Mouse (Mus musculus) urinary bladder, adult 2 months (tissue): Measurements from ENCODE around the gene Olfr819. TPM values are rescaled to one million over a fixed set of nuclear protein-coding genes. Genes with fewer than 3 reads are reported as not detected.
"Not testable (repeated sequence)": the region's sequence is repeated elsewhere in the genome, so short reads cannot be mapped to it uniquely, and the experiment has no call there.

Experiments
- DNase-seq: peaks from one replicate; pipeline ENCODE4 v3.0.0; 2022; ENCODE audit warnings: low spot score
- polyA plus RNA-seq: library from polyadenylated mRNA; depleted of rRNA; stranded (reverse); fragments of >200 nt; gene quantifications from 2 replicates; pipeline ENCODE4 v1.2.3, GENCODE M21; 2012; rRNA removed

The Olfr819 gene
- not detected in 2 replicates for polyA plus RNA-seq

DNA sequence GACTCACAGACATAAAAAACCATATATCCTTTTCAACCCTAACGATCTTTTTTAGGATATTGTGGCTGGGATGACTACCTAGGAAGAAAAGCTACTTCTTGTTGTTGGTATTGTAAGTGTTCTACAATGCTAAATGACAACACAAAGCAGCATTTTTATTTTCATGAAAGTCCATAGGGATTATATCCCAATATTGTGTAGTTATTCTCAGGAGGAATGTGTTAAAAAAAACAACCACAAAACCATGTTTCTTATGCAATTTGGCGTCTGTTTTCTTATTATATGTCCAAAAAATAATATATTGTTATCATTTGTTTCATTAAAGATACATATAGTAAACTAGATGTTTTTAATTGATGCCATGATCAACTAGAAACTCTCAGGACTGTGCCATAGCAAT is at the start of gene Olfr819:
Gene Olfr819 (minus strand): TSS at position 101 of the 400 bp plus-strand sequence.
- not testable (repeated sequence) for DNase-seq

DNA sequence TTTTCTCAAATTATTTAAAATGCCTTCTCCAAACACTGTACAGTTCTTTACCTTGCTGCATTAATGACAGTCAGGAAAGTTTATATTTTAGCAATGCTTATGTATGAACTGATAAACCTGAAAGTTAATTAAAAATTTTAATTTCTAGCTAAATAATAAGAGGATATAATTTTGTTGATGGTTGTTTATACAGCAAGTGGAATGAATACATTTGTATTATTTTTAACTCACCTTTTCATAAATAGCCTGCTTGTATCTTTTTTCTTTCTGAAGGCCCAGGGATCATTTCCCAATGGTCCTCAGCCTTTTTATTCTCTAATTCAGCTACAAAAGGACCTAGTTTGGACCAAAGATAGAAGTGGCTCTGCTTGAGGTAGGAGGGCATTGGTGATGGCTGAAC is 45.3 kb upstream of the Olfr819 start, which contains the start of gene Olfr820:
Gene Olfr820 (plus strand): TSS at position 301 of the 400 bp plus-strand sequence.
- DNase-seq, result no peak

DNA sequence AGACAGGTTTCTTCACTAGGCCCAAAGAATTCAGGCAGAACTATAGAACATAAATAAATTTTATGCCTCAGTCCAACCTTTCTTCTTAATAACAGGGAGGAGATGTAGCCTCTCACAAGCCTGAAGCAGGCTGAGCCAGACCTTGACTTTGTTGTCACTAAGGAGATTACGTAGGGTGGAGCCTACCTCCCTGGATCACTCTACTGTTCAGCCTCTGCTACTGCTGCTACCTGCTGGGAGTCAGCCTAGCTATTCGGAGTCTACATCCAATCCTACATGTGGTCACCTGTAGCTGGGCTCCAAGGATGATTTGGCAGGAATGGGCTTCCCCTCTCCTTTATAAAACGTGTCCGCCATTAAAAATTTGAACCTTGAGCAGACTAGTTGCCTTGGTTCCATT is 38.3 kb upstream of the Olfr819 start:
- not testable (repeated sequence) for DNase-seq

DNA sequence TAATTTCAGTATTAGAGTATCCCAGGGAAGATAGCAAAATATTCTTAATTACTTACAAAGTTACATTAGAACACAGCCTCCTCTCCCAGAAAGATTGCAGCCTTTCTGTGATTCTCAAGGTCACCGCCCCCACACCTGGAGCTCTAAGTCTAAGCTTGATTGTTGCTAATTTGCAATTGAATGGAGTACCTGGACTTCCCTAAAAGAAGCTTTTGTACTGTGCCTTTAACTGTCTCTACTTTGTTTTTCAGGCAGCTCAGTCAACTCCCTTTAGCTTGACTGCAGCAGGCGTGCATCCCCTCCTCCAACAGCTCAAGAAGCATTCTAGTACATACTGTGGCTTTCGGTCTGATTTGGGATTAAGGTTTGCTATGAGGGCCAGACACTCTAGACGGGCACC is 37.0 kb upstream of the Olfr819 start:
- not testable (repeated sequence) for DNase-seq

DNA sequence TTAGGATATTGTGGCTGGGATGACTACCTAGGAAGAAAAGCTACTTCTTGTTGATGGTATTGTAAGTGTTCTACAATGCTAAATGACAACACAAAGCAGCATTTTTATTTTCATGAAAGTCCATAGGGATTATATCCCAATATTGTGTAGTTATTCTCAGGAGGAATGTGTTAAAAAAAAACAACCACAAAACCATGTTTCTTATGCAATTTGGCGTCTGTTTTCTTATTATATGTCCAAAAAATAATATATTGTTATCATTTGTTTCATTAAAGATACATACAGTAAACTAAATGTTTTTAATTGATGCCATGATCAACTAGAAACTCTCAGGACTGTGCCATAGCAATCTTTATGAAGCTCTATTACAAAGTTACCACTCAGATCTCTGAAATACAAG is 17.9 kb upstream of the Olfr819 start, which contains the start of gene Gm10310:
Gene Gm10310 (minus strand): TSS at position 101 of the 400 bp plus-strand sequence.
- not testable (repeated sequence) for DNase-seq

DNA sequence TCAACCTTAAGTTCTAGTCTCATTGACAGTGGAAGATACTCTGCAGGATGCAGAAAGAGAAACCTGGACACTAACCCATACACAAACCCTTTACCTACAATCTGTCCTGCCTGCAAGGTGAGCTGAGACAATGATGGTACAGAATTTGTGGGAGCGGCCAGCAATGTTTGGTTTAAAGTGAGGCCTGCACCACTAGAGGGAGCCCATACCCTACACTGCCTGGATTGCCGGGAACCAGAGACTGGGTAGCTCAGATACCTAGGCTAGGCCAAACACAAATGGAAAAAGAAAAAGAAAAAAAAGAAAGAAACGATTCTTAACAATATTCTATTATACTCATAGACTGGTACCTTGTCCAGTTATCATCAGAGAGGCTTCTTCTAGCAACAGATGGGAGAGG is 14.8 kb upstream of the Olfr819 start:
- DNase-seq, result not testable (repeated sequence)

DNA sequence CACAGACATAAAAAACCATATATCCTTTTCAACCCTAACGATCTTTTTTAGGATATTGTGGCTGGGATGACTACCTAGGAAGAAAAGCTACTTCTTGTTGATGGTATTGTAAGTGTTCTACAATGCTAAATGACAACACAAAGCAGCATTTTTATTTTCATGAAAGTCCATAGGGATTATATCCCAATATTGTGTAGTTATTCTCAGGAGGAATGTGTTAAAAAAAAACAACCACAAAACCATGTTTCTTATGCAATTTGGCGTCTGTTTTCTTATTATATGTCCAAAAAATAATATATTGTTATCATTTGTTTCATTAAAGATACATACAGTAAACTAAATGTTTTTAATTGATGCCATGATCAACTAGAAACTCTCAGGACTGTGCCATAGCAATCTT is 9.0 kb upstream of the Olfr819 start, which contains the start of gene Olfr247:
Gene Olfr247 (minus strand): TSS at position 101 of the 400 bp plus-strand sequence.
- DNase-seq, result not testable (repeated sequence)

DNA sequence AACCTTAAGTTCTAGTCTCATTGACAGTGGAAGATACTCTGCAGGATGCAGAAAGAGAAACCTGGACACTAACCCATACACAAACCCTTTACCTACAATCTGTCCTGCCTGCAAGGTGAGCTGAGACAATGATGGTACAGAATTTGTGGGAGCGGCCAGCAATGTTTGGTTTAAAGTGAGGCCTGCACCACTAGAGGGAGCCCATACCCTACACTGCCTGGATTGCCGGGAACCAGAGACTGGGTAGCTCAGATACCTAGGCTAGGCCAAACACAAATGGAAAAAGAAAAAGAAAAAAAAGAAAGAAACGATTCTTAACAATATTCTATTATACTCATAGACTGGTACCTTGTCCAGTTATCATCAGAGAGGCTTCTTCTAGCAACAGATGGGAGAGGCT is 5.9 kb upstream of the Olfr819 start:
- not testable (repeated sequence) for DNase-seq

DNA sequence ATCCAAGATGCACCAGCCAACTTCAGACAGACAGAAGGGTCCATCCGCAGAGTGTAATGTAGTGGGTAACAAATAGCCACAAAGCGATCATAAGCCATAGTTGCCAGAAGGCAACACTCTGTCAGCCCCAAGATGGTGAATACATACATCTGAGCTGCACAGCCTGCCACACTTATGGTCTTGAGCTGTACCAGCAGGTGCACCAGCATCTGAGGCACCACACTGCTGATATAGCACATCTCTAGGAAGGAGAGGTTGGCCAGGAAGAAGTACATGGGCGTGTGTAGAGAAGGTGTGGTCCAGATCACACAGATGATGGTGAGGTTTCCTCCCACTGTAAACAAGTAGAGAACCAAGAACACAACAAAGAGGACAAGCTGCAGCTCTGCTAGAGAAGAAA is 834 bp downstream of the Olfr819 start:
- not testable (repeated sequence) for DNase-seq

DNA sequence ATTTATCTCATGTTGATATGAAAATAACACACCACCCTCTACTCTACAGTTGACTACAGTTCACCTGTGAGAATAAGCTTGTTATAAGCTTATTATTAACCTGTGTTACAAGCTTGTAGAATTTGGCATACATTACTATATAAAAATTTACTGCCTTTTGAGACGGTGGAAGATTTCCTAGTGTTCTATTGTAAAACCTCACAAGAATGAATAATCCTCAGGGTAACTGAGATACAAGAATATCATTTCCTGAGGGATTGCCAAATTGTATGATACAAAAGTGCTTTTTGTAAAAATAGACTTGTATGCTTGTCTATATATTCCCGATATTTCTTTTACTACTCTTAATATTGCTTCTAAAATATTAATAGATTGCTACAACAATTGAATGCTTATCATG is 18.1 kb downstream of the Olfr819 start, which contains the start of gene Olfr818:
Gene Olfr818 (minus strand): TSS at position 101 of the 400 bp plus-strand sequence.
- DNase-seq, result no peak

DNA sequence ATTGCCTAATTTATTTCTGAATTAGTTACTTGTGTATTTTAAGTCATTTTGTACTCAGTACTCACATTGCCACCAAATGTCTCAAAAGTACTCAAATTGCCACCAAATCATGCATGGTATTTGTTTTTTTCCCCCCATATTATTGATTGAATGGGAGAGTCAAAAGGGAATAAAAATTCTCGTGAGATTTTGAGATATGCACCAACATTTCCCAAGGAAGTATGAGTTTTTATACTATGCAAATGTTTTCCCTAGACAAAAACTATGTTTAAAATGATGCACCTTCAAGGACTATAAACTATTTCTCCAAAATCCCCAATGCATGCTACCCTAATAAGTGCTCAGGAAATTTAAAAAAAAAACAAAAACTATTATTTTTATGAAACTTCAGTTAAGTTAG is 51.6 kb downstream of the Olfr819 start, which contains the start of gene Olfr816:
Gene Olfr816 (minus strand): TSS at position 101 of the 400 bp plus-strand sequence.
- DNase-seq, result no peak

Other genes with a start within 250 kb of the Olfr819 start
- not detected in 2 replicates for gene Olfr805, start 237.9 kb downstream of the Olfr819 start, polyA plus RNA-seq
- not detected in 2 replicates for gene Olfr806, start 225.3 kb downstream of the Olfr819 start, polyA plus RNA-seq
- gene Olfr807, start 209.5 kb downstream of the Olfr819 start, polyA plus RNA-seq, result not detected in 2 replicates
- gene Olfr808, start 201.8 kb downstream of the Olfr819 start, polyA plus RNA-seq, result not detected in 2 replicates
- not detected in 2 replicates for gene Olfr809, start 192.6 kb downstream of the Olfr819 start, polyA plus RNA-seq
- gene Olfr810, start 172.3 kb downstream of the Olfr819 start, polyA plus RNA-seq, result not detected in 2 replicates
- not detected in 2 replicates for gene Olfr811, start 162.9 kb downstream of the Olfr819 start, polyA plus RNA-seq
- not detected in 2 replicates for gene Olfr812, start 121.2 kb downstream of the Olfr819 start, polyA plus RNA-seq
- not detected in 2 replicates for gene Olfr813, start 111.9 kb downstream of the Olfr819 start, polyA plus RNA-seq
- gene Olfr814, start 87.4 kb downstream of the Olfr819 start, polyA plus RNA-seq, result not detected in 2 replicates
- not detected in 2 replicates for gene Olfr815, start 61.4 kb downstream of the Olfr819 start, polyA plus RNA-seq
- gene Olfr816, start 51.7 kb downstream of the Olfr819 start, polyA plus RNA-seq, result not detected in 2 replicates
- gene Olfr818, start 18.2 kb downstream of the Olfr819 start, polyA plus RNA-seq, result not detected in 2 replicates
- not detected in 2 replicates for gene Olfr247, start 8.9 kb upstream of the Olfr819 start, polyA plus RNA-seq
- not detected in 2 replicates for gene Gm10310, start 17.8 kb upstream of the Olfr819 start, polyA plus RNA-seq
- not detected in 2 replicates for gene Olfr820, start 45.4 kb upstream of the Olfr819 start, polyA plus RNA-seq
- not detected in 2 replicates for gene Olfr821, start 63.1 kb upstream of the Olfr819 start, polyA plus RNA-seq
- not detected in 2 replicates for gene Olfr822, start 103.9 kb upstream of the Olfr819 start, polyA plus RNA-seq
- not detected in 2 replicates for gene Olfr823, start 148.1 kb upstream of the Olfr819 start, polyA plus RNA-seq
- gene Olfr824, start 162.7 kb upstream of the Olfr819 start, polyA plus RNA-seq, result not detected in 2 replicates
- not detected in 2 replicates for gene Olfr825, start 199.5 kb upstream of the Olfr819 start, polyA plus RNA-seq
- gene Olfr826, start 216.9 kb upstream of the Olfr819 start, polyA plus RNA-seq, result not detected in 2 replicates
- not detected in 2 replicates for gene Olfr827, start 247.1 kb upstream of the Olfr819 start, polyA plus RNA-seq